Comparison of ENCODE assay signal across 9 mouse cellular contexts in the genomic region with DNA sequence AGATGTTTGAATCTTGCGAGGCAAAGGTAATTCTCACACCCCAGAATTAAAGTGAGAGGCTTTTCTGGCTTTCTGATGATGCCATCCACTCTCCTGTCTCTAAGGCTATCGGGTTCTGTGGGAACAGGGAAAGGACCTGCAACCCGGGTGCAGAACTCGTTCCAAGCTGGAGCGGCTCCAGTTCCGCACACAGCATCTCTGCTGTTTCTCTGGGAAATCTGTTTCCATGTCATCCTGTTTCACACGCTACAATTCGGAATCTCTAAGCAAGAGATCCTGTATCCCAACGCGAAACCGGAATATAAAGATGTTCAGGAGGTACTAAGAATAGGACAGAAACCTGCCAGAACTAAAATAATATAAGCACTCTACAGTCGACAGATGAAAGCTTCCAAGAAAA. TPM values are rescaled to one million over a fixed set of nuclear protein-coding genes. Genes with fewer than 3 reads are reported as not detected.
A peak's percentile ranks its signal among the peaks of the same experiment; 100 is the strongest.
DNase-seq lines count a peak whose midpoint lies in the region; ATAC-seq lines count a peak whose summit lies in the region.
"Had no signal": no experiment of that assay in that cellular context is flagged by ENCODE, and none has a peak within 500 bp of the region (broad histone marks: within the 10 kb centered on the region; RNA-seq: fewer than 3 reads in every experiment).

No protein-coding gene starts in this region.

- DNase-seq in heart, adult 8-10 months (ENCODE audit: low spot score) = no peak
- DNase-seq in cerebellum, adult 11 months = peak; percentile 81
- DNase-seq in spleen, adult 18-20 months = no peak
- no peak for DNase-seq in adrenal gland, adult (ENCODE audit: inconsistent age in 2 of 2, low spot score in 1 of 2)
- DNase-seq: kidney, adult 9 months had no signal

- ATAC-seq in heart, embryonic 16.5 days (replicated peaks; ENCODE audit: extremely low read depth, insufficient read depth, low FRiP score) = no peak
- ATAC-seq in forebrain, embryonic 13.5 days = no peak
- ATAC-seq in midbrain, embryonic 12.5 days (ENCODE audit: low FRiP score, low read depth) = no peak
- ATAC-seq in inflammation-experienced regulatory T-cells, adult 6 months = no peak

- peak overlapping the region; percentile 100 for H3K4me2 ChIP-seq in heart, embryonic 16.5 days (ENCODE audit: low read depth, low read length)
- H3K4me2 ChIP-seq in forebrain, embryonic 13.5 days = peak overlapping the region; percentile 97
- H3K4me2 ChIP-seq in midbrain, embryonic 12.5 days (replicated peaks) = peak overlapping the region; percentile 93

- no peak overlapping the region for H3K9ac ChIP-seq in heart, embryonic 16.5 days (ENCODE audit: low read length)
- H3K9ac ChIP-seq in forebrain, embryonic 13.5 days = peak overlapping the region; percentile 75; the same call in 1 of the 2 replicates
- peak overlapping the region; percentile 78 for H3K9ac ChIP-seq in midbrain, embryonic 12.5 days (replicated peaks)

- no peaks in the 10 kb centered on the region for H3K36me3 ChIP-seq in heart, embryonic 16.5 days (ENCODE audit: control insufficient read depth, insufficient read depth)
- no peaks in the 10 kb centered on the region for H3K36me3 ChIP-seq in forebrain, embryonic 13.5 days (ENCODE audit: poor library complexity, severe bottlenecking)
- no peaks in the 10 kb centered on the region for H3K36me3 ChIP-seq in midbrain, embryonic 12.5 days

- H3K27me3 ChIP-seq in heart, embryonic 16.5 days (ENCODE audit: control insufficient read depth, insufficient read depth, low read length) = peaks cover 45% of the 10 kb centered on the region
- peaks cover 56% of the 10 kb centered on the region for H3K27me3 ChIP-seq in forebrain, embryonic 13.5 days
- peaks cover 65% of the 10 kb centered on the region for H3K27me3 ChIP-seq in midbrain, embryonic 12.5 days

- 36% methylated on average over 12 of the region's 12 CpGs for WGBS in heart, embryonic 16.5 days
- 22% methylated on average over 12 of the region's 12 CpGs for WGBS in forebrain, embryonic 13.5 days
- WGBS in midbrain, embryonic 12.5 days = 29% methylated on average over 12 of the region's 12 CpGs

- no peaks in the 10 kb centered on the region for H3K9me3 ChIP-seq in heart, embryonic 16.5 days (replicated peaks; ENCODE audit: control insufficient read depth, low read length)
- H3K9me3 ChIP-seq in forebrain, embryonic 13.5 days (replicated peaks) = no peaks in the 10 kb centered on the region
- H3K9me3 ChIP-seq in midbrain, embryonic 12.5 days = no peaks in the 10 kb centered on the region

- H3K4me1 ChIP-seq in heart, embryonic 16.5 days (ENCODE audit: control insufficient read depth, insufficient read depth, low read length) = peaks cover 11% of the 10 kb centered on the region
- peaks cover 24% of the 10 kb centered on the region for H3K4me1 ChIP-seq in forebrain, embryonic 13.5 days
- H3K4me1 ChIP-seq in midbrain, embryonic 12.5 days = peaks cover 28% of the 10 kb centered on the region; the same call in 1 of the 2 replicates

- H3K4me3 ChIP-seq in heart, embryonic 16.5 days (ENCODE audit: low read length) = peak overlapping the region; percentile 74
- H3K4me3 ChIP-seq in forebrain, embryonic 13.5 days = peak overlapping the region; percentile 63
- peak overlapping the region; percentile 68 for H3K4me3 ChIP-seq in midbrain, embryonic 12.5 days

- H3K27ac ChIP-seq in heart, embryonic 16.5 days (ENCODE audit: low read length) = no peak overlapping the region
- peak overlapping the region; percentile 35; the same call in 1 of the 2 replicates for H3K27ac ChIP-seq in forebrain, embryonic 13.5 days
- H3K27ac ChIP-seq in midbrain, embryonic 12.5 days (replicated peaks) = peak overlapping the region; percentile 83; the same call in 1 of the 2 replicates

RNA-seq across cellular contexts. Expression of a gene that starts 3.2 kb away (rescaled TPM):
- 14.3 and 17.7 TPM in 2 replicates for polyA plus RNA-seq in heart, embryonic 16.5 days (2015; fragmentation: Nextera tagmentation; extraction: Ambion mirVana)
- total RNA-seq in heart, adult 8-10 months (2022) = 1 to 10 TPM; 5.3 to 8.2 (median 6.3) TPM
- polyA plus RNA-seq in forebrain, embryonic 13.5 days (2015; fragmentation: Nextera tagmentation; extraction: Ambion mirVana) = 16.0 and 25.7 TPM in 2 replicates
- polyA plus RNA-seq in midbrain, embryonic 12.5 days (2016; fragmentation: Nextera tagmentation; extraction: Ambion mirVana) = 55.1 and 55.2 TPM in 2 replicates
- polyA plus RNA-seq in inflammation-experienced regulatory T-cells, adult 6 months (2017; shearing (Covaris generic)) = under 1 TPM in 2 of 3 experiments, not detected in 1; 0.28 to 0.83 TPM

RNA-seq across cellular contexts. Expression of a gene that starts 53.1 kb away (rescaled TPM):
- polyA plus RNA-seq in heart, embryonic 16.5 days (2015; fragmentation: Nextera tagmentation; extraction: Ambion mirVana) = 0.22 and 0.37 TPM in 2 replicates
- total RNA-seq in heart, adult 8-10 months (2022) = under 1 TPM in 2 of 4 experiments, not detected in 2; 0.14 to 0.19 TPM
- polyA plus RNA-seq in forebrain, embryonic 13.5 days (2015; fragmentation: Nextera tagmentation; extraction: Ambion mirVana) = 0.08 TPM in 1 of 2 replicates, not detected in the other
- 0.25 and 0.36 TPM in 2 replicates for polyA plus RNA-seq in midbrain, embryonic 12.5 days (2016; fragmentation: Nextera tagmentation; extraction: Ambion mirVana)
- polyA plus RNA-seq in inflammation-experienced regulatory T-cells, adult 6 months (2017; shearing (Covaris generic)) = not detected
